Mouse (Mus musculus) bone marrow macrophage, adult 2 months (primary cell): ENCODE results near the gene Fnip2.

Source experiments
- CTCF ChIP-seq: IDR thresholded peaks from 2 replicates; pipeline ENCODE4 v1.5.1; 2012; ENCODE audit warnings: low read depth, mild to moderate bottlenecking, low read length, moderate library complexity
- POLR2A ChIP-seq: IDR thresholded peaks from 2 replicates; pipeline ENCODE4 v1.6.1; 2012; ENCODE audit warnings: mild to moderate bottlenecking, low read depth, low read length, borderline replicate concordance

DNA sequence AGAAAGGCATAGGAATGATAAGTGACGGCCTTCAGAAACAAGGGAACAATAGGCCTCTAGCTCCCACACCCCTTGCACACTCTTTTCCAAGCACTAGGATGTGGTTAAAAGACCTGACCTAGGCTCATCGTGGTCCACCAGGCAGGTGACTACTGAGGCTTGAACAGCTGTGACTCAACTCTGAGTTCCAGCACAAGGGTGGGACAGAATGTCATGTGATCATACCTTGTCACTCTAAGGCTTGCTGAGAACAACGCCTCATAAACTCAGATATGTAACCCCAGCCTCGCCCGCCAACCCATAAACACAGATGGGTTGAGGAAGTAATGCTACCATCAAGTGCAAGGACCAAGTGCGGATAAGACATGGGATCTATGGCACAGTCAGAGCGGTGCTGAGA, 79.6 kb downstream of the Fnip2 start:
- TF ChIP-seq POLR2A (no peak), CTCF (no peak)
